Mouse (Mus musculus) intestine, embryonic 15.5 days (tissue): ENCODE measurements around the gene Atg13. TPM values are rescaled to one million over a fixed set of nuclear protein-coding genes. Genes with fewer than 3 reads are reported as not detected.

Experiments used
- ATAC-seq: fragments of 200-750 bp; cut with Nextera tagmentation; 2 replicates; pipeline ENCODE4 v1.8.0; 2017; ENCODE audit warnings: moderate TSS enrichment, moderate library complexity
- H3K27ac ChIP-seq: fragments of 300-500 bp; sonication (generic); 2 replicates; pipeline ENCODE4 v1.5.1; 2015; ENCODE audit warnings: mild to moderate bottlenecking, inconsistent platforms
- H3K27me3 ChIP-seq: fragments of 300-500 bp; sonication (generic); replicated peaks from 2 replicates; pipeline ENCODE4 v1.6.1; 2015; ENCODE audit warnings: inconsistent platforms
- H3K36me3 ChIP-seq: fragments of 300-500 bp; sonication (generic); 2 replicates; pipeline ENCODE4 v1.6.1; 2015; ENCODE audit warnings: inconsistent platforms
- H3K4me1 ChIP-seq: fragments of 300-500 bp; sonication (generic); replicated peaks from 2 replicates; pipeline ENCODE4 v1.6.1; 2015; ENCODE audit warnings: inconsistent platforms
- H3K4me2 ChIP-seq: fragments of 300-500 bp; sonication (generic); replicated peaks from 2 replicates; pipeline ENCODE4 v1.6.1; 2015; ENCODE audit warnings: mild to moderate bottlenecking, inconsistent platforms
- H3K4me3 ChIP-seq: fragments of 300-500 bp; sonication (generic); replicated peaks from 2 replicates; pipeline ENCODE4 v1.5.1; 2015; ENCODE audit warnings: inconsistent platforms
- H3K9ac ChIP-seq: fragments of 300-500 bp; sonication (generic); 2 replicates; pipeline ENCODE4 v1.6.1; 2015; ENCODE audit warnings: inconsistent platforms
- H3K9me3 ChIP-seq: fragments of 300-500 bp; sonication (generic); 2 replicates; pipeline ENCODE4 v1.6.1; 2016; ENCODE audit warnings: inconsistent platforms
- WGBS: fragments of 180-500 bp; shearing (Covaris S2); methylation state at CpG from one replicate; pipeline ENCODE4 v1.1.7; 2015; 5-methylcytosine and 5-hydroxymethylcytosine counted together
- polyA plus RNA-seq: library from polyadenylated mRNA; unstranded; fragments of >200 nt; fragmentation: Nextera tagmentation; extraction: Ambion mirVana; gene quantifications from 2 replicates; pipeline ENCODE4 v1.2.1, GENCODE M21; 2015

Atg13 gene
- polyA plus RNA-seq, 1 experiment from 2014 or later, result 20.4 TPM

GRCm38 (mm10) chr2:91642825-91643415 is 67.5 kb downstream of the Atg13 start:
- peaks cover 33% of the 10 kb centered on the region for H3K36me3 ChIP-seq
- ATAC-seq, result peak; percentile 75
- 71% methylated on average over 2 of the region's 2 CpGs for WGBS

GRCm38 (mm10) chr2:91638931-91639330 is 71.4 kb downstream of the Atg13 start:
- no peaks in the 10 kb centered on the region for H3K27me3 ChIP-seq
- H3K4me1 ChIP-seq, result 0 out of 2 replicates have a peak, but pooled peaks cover 2% of the 10 kb centered on the region
- H3K4me3 ChIP-seq, result no peak overlapping the region
- ATAC-seq, result no peak
- no peak overlapping the region for H3K27ac ChIP-seq
- WGBS, result 60% methylated on average over 6 of the region's 6 CpGs
- H3K9me3 ChIP-seq, result no peaks in the 10 kb centered on the region
- no peak overlapping the region for H3K4me2 ChIP-seq
- H3K9ac ChIP-seq, result no peak overlapping the region
- no peaks in the 10 kb centered on the region for H3K36me3 ChIP-seq

More at GRCm38 (mm10) chr2:91642825-91643415, 67.5 kb downstream of the Atg13 start:
- H3K4me3 ChIP-seq, result no peak overlapping the region
- H3K9ac ChIP-seq, result no peak overlapping the region
- no peak overlapping the region for H3K27ac ChIP-seq
- H3K4me2 ChIP-seq, result no peak overlapping the region
- H3K4me1 ChIP-seq, result 0 out of 2 replicates have a peak, but pooled peaks cover 2% of the 10 kb centered on the region
- H3K9me3 ChIP-seq, result no peaks in the 10 kb centered on the region
- H3K27me3 ChIP-seq, result no peaks in the 10 kb centered on the region

- no peak overlapping the region for H3K9ac ChIP-seq
- no peaks in the 10 kb centered on the region for H3K36me3 ChIP-seq
- no peaks in the 10 kb centered on the region for H3K4me1 ChIP-seq
- no peak overlapping the region for H3K4me3 ChIP-seq
- ATAC-seq, result peak; percentile 59
- 63% methylated on average over 5 of the region's 5 CpGs for WGBS
- H3K27ac ChIP-seq, result no peak overlapping the region
- no peaks in the 10 kb centered on the region for H3K27me3 ChIP-seq
- no peak overlapping the region for H3K4me2 ChIP-seq
- H3K9me3 ChIP-seq, result no peaks in the 10 kb centered on the region
Measured at GRCm38 (mm10) chr2:91636727-91637338, 73.5 kb downstream of the Atg13 start.

- 76% methylated on average over 8 of the region's 8 CpGs for WGBS
- no peaks in the 10 kb centered on the region for H3K9me3 ChIP-seq
- no peaks in the 10 kb centered on the region for H3K36me3 ChIP-seq
- no peak within 1 kb of the TSS for H3K9ac ChIP-seq
- H3K4me3 ChIP-seq, result no peak within 1 kb of the TSS
- H3K27me3 ChIP-seq, result no peaks in the 10 kb centered on the region
- H3K4me2 ChIP-seq, result no peak within 1 kb of the TSS
- no peak for ATAC-seq
- no peak within 1 kb of the TSS for H3K27ac ChIP-seq
- H3K4me1 ChIP-seq, result no peaks in the 10 kb centered on the region
Measured at GRCm38 (mm10) chr2:91636229-91636628, 74.1 kb downstream of the Atg13 start, which contains the start of gene F2. TSS of gene F2 (minus strand) at chr2:91636414.

- Histone ChIP-seq H3K27ac (no peak overlapping the region), H3K4me2 (no peak overlapping the region), H3K9ac (no peak overlapping the region), H3K27me3 (no peaks in the 10 kb centered on the region), H3K4me1 (no peaks in the 10 kb centered on the region), H3K36me3 (no peaks in the 10 kb centered on the region), H3K4me3 (no peak overlapping the region), H3K9me3 (no peaks in the 10 kb centered on the region)
- ATAC-seq, result no peak
- 85% methylated on average over 11 of the region's 11 CpGs for WGBS
Measured at GRCm38 (mm10) chr2:91635486-91635885, 74.9 kb downstream of the Atg13 start.

- ATAC-seq, result no peak
- 81% methylated on average over 9 of the region's 9 CpGs for WGBS
- Histone ChIP-seq H3K9ac (no peak overlapping the region), H3K27ac (no peak overlapping the region), H3K4me2 (no peak overlapping the region), H3K4me1 (no peaks in the 10 kb centered on the region), H3K36me3 (no peaks in the 10 kb centered on the region), H3K9me3 (no peaks in the 10 kb centered on the region), H3K27me3 (no peaks in the 10 kb centered on the region), H3K4me3 (no peak overlapping the region)
Measured at GRCm38 (mm10) chr2:91634841-91635240, 75.5 kb downstream of the Atg13 start.

GRCm38 (mm10) chr2:91633334-91633977 is 76.9 kb downstream of the Atg13 start:
- WGBS, result 60% methylated on average over 12 of the region's 12 CpGs
- no peak overlapping the region for H3K4me2 ChIP-seq
- H3K4me3 ChIP-seq, result no peak overlapping the region
- no peak for ATAC-seq
- no peaks in the 10 kb centered on the region for H3K9me3 ChIP-seq
- H3K4me1 ChIP-seq, result no peaks in the 10 kb centered on the region
- no peak overlapping the region for H3K27ac ChIP-seq
- no peak overlapping the region for H3K9ac ChIP-seq
- no peaks in the 10 kb centered on the region for H3K36me3 ChIP-seq
- no peaks in the 10 kb centered on the region for H3K27me3 ChIP-seq

- no peak for ATAC-seq
- Histone ChIP-seq H3K4me1 (no peaks in the 10 kb centered on the region), H3K4me2 (no peak overlapping the region), H3K36me3 (no peaks in the 10 kb centered on the region), H3K27me3 (no peaks in the 10 kb centered on the region), H3K4me3 (no peak overlapping the region), H3K9ac (no peak overlapping the region), H3K27ac (no peak overlapping the region), H3K9me3 (no peaks in the 10 kb centered on the region)
- 58% methylated on average over 5 of the region's 5 CpGs for WGBS
Measured at GRCm38 (mm10) chr2:91632316-91632715, 78.1 kb downstream of the Atg13 start.

- Histone ChIP-seq H3K9me3 (no peaks in the 10 kb centered on the region), H3K27ac (no peak overlapping the region), H3K36me3 (no peaks in the 10 kb centered on the region), H3K4me1 (no peaks in the 10 kb centered on the region), H3K27me3 (no peaks in the 10 kb centered on the region), H3K9ac (no peak overlapping the region), H3K4me2 (no peak overlapping the region), H3K4me3 (no peak overlapping the region)
- WGBS, result 81% methylated on average over 5 of the region's 5 CpGs
- ATAC-seq, result no peak
Measured at GRCm38 (mm10) chr2:91631826-91632225, 78.5 kb downstream of the Atg13 start.

- Histone ChIP-seq H3K4me1 (no peaks in the 10 kb centered on the region), H3K9me3 (no peaks in the 10 kb centered on the region), H3K4me2 (no peak overlapping the region), H3K27me3 (no peaks in the 10 kb centered on the region), H3K36me3 (no peaks in the 10 kb centered on the region), H3K4me3 (no peak overlapping the region), H3K9ac (no peak overlapping the region), H3K27ac (no peak overlapping the region)
- WGBS, result 92% methylated on average over 12 of the region's 12 CpGs
- no peak for ATAC-seq
Measured at GRCm38 (mm10) chr2:91630384-91630783, 80.0 kb downstream of the Atg13 start.

- H3K27me3 ChIP-seq, result no peaks in the 10 kb centered on the region
- no peak overlapping the region for H3K4me2 ChIP-seq
- H3K27ac ChIP-seq, result no peak overlapping the region
- H3K4me3 ChIP-seq, result no peak overlapping the region
- H3K9me3 ChIP-seq, result no peaks in the 10 kb centered on the region
- H3K4me1 ChIP-seq, result no peaks in the 10 kb centered on the region
- no peak for ATAC-seq
- no peaks in the 10 kb centered on the region for H3K36me3 ChIP-seq
- WGBS, result 83% methylated on average over 18 of the region's 18 CpGs
- no peak overlapping the region for H3K9ac ChIP-seq
Measured at GRCm38 (mm10) chr2:91629682-91630081, 80.7 kb downstream of the Atg13 start.

GRCm38 (mm10) chr2:91628171-91628570 is 82.2 kb downstream of the Atg13 start:
- Histone ChIP-seq H3K27ac (no peak overlapping the region), H3K4me3 (no peak overlapping the region), H3K27me3 (no peaks in the 10 kb centered on the region), H3K4me1 (no peaks in the 10 kb centered on the region), H3K9ac (no peak overlapping the region), H3K4me2 (no peak overlapping the region), H3K9me3 (no peaks in the 10 kb centered on the region), H3K36me3 (no peaks in the 10 kb centered on the region)
- no peak for ATAC-seq
- 85% methylated on average over 8 of the region's 8 CpGs for WGBS
